9 mouse cellular contexts compared by ENCODE assay signal in genomic region chr11:69421131-69421977, GRCm38 (mm10). TPM values are rescaled to one million over a fixed set of nuclear protein-coding genes. Genes with fewer than 3 reads are reported as not detected.
DNase-seq lines count a peak whose midpoint lies in the region; ATAC-seq and TF ChIP-seq lines count a peak whose summit lies in the region.
"Had no signal": no experiment of that assay in that cellular context is flagged by ENCODE, and none has a peak within 500 bp of the region (broad histone marks: within the 10 kb centered on the region; RNA-seq: fewer than 3 reads in every experiment).

No protein-coding gene starts in this region.

- WGBS in intestine, embryonic 16.5 days = 25% methylated on average over 25 of the region's 25 CpGs
- WGBS in intestine, embryonic 15.5 days = 25% methylated on average over 25 of the region's 25 CpGs
- WGBS in embryonic facial prominence, embryonic 14.5 days = 13% methylated on average over 25 of the region's 25 CpGs
- 24% methylated on average over 25 of the region's 25 CpGs for WGBS in liver, embryonic 14.5 days (ENCODE audit: insufficient replicate concordance)

- TF ChIP-seq EP300 in liver, embryonic 14.5 days (IDR thresholded peaks at IDR 0.05; ENCODE audit: low read depth) = no peak

- H3K4me1 ChIP-seq in intestine, embryonic 16.5 days (ENCODE audit: control insufficient read depth, insufficient read depth, low read length) = peaks cover 20% of the 10 kb centered on the region
- peaks cover 32% of the 10 kb centered on the region for H3K4me1 ChIP-seq in intestine, embryonic 15.5 days (replicated peaks)
- peaks cover 20% of the 10 kb centered on the region; the same call in 1 of the 2 replicates for H3K4me1 ChIP-seq in embryonic facial prominence, embryonic 14.5 days (ENCODE audit: control insufficient read depth, insufficient read depth, low read length)
- H3K4me1 ChIP-seq in liver, embryonic 14.5 days (replicated peaks; ENCODE audit: control insufficient read depth in 2 of 2, insufficient read depth in 2 of 2, low read length in 1 of 2) = peaks cover 25 to 49% of the 10 kb centered on the region in 2 experiments

- no peak overlapping the region for H3K4me2 ChIP-seq in intestine, embryonic 16.5 days (ENCODE audit: low read depth, low read length)
- H3K4me2 ChIP-seq in intestine, embryonic 15.5 days (replicated peaks) = no peak overlapping the region
- H3K4me2 ChIP-seq in embryonic facial prominence, embryonic 14.5 days (ENCODE audit: low read depth, low read length) = peak overlapping the region; percentile 92
- H3K4me2 ChIP-seq in liver, embryonic 14.5 days (ENCODE audit: low read depth) = peak overlapping the region; percentile 80; the same call in 1 of the 2 replicates

- no peaks in the 10 kb centered on the region for H3K9me3 ChIP-seq in intestine, embryonic 16.5 days (ENCODE audit: control insufficient read depth, low read length)
- H3K9me3 ChIP-seq in intestine, embryonic 15.5 days = no peaks in the 10 kb centered on the region
- H3K9me3 ChIP-seq in embryonic facial prominence, embryonic 14.5 days (ENCODE audit: control insufficient read depth, low read length) = no peaks in the 10 kb centered on the region
- no peaks in the 10 kb centered on the region for H3K9me3 ChIP-seq in liver, embryonic 14.5 days (ENCODE audit: control insufficient read depth, low read length)

- DNase-seq in embryo, embryonic 11 days = peak; percentile 42
- no peak for DNase-seq in embryonic facial prominence, embryonic 14.5 days (ENCODE audit: low spot score)
- no peak for DNase-seq in liver, embryonic 14.5 days (ENCODE audit: low read depth in 3 of 3, low spot score in 3 of 3)
- no peak for DNase-seq in thymus, postnatal 10 days (ENCODE audit: low spot score in 2 of 2)
- no peak for DNase-seq in adrenal gland, postnatal 25 days
- no peak for DNase-seq in right cerebral cortex, adult 2 months (ENCODE audit: low spot score in 2 of 2)
- DNase-seq: gastrocnemius, postnatal 14 days had no signal

- TF ChIP-seq CTCF in liver, embryonic 14.5 days (IDR thresholded peaks at IDR 0.05; ENCODE audit: low read depth) = no peak

- no peak overlapping the region for H3K4me3 ChIP-seq in intestine, embryonic 16.5 days (ENCODE audit: low read length)
- H3K4me3 ChIP-seq in intestine, embryonic 15.5 days (replicated peaks) = no peak overlapping the region
- H3K4me3 ChIP-seq in embryonic facial prominence, embryonic 14.5 days (ENCODE audit: low read depth, low read length) = peak overlapping the region; percentile 77; the same call in 1 of the 2 replicates
- no peak overlapping the region for H3K4me3 ChIP-seq in liver, embryonic 14.5 days (ENCODE audit: insufficient read depth in 1 of 2, low read depth in 2 of 2, low read length in 2 of 2)

- H3K36me3 ChIP-seq in intestine, embryonic 16.5 days (ENCODE audit: control insufficient read depth, insufficient read depth, low read length) = no peaks in the 10 kb centered on the region
- H3K36me3 ChIP-seq in intestine, embryonic 15.5 days = no peaks in the 10 kb centered on the region
- H3K36me3 ChIP-seq in embryonic facial prominence, embryonic 14.5 days (ENCODE audit: control insufficient read depth, insufficient read depth, low read length) = no peaks in the 10 kb centered on the region
- no peaks in the 10 kb centered on the region for H3K36me3 ChIP-seq in liver, embryonic 14.5 days (replicated peaks; ENCODE audit: control insufficient read depth, insufficient read depth, low read depth)

- ATAC-seq in intestine, embryonic 16.5 days = no peak
- ATAC-seq in intestine, embryonic 15.5 days = no peak
- no peak for ATAC-seq in embryonic facial prominence, embryonic 14.5 days (ENCODE audit: low read depth)
- no peak for ATAC-seq in liver, embryonic 14.5 days (ENCODE audit: insufficient read depth)

- no peak overlapping the region for H3K27ac ChIP-seq in intestine, embryonic 16.5 days (ENCODE audit: low read length)
- H3K27ac ChIP-seq in intestine, embryonic 15.5 days = no peak overlapping the region
- no peak overlapping the region for H3K27ac ChIP-seq in embryonic facial prominence, embryonic 14.5 days (replicated peaks; ENCODE audit: low read depth, low read length)
- no peak overlapping the region for H3K27ac ChIP-seq in liver, embryonic 14.5 days

- 0 out of 2 replicates have a peak overlapping the region, but pooled peaks have one; percentile 15 for H3K9ac ChIP-seq in intestine, embryonic 16.5 days (ENCODE audit: low read depth, low read length)
- H3K9ac ChIP-seq in intestine, embryonic 15.5 days = no peak overlapping the region
- H3K9ac ChIP-seq in embryonic facial prominence, embryonic 14.5 days (ENCODE audit: low read depth, low read length) = no peak overlapping the region; the same call in 1 of the 2 replicates
- H3K9ac ChIP-seq in liver, embryonic 14.5 days (replicated peaks) = no peak overlapping the region

- peaks cover 6% of the 10 kb centered on the region; the same call in 1 of the 2 replicates for H3K27me3 ChIP-seq in intestine, embryonic 16.5 days (replicated peaks; ENCODE audit: control insufficient read depth, insufficient read depth, low read length)
- peaks cover 14% of the 10 kb centered on the region; the same call in 1 of the 2 replicates for H3K27me3 ChIP-seq in intestine, embryonic 15.5 days (replicated peaks)
- peaks cover 23% of the 10 kb centered on the region for H3K27me3 ChIP-seq in embryonic facial prominence, embryonic 14.5 days (replicated peaks; ENCODE audit: control insufficient read depth, insufficient read depth, low read length)
- H3K27me3 ChIP-seq in liver, embryonic 14.5 days (ENCODE audit: control insufficient read depth, insufficient read depth, low read length) = peaks cover 39% of the 10 kb centered on the region

RNA-seq across cellular contexts. Expression of gene Kdm6b, which starts 7.9 kb away (rescaled TPM):
- polyA plus RNA-seq in intestine, embryonic 16.5 days (2015; fragmentation: Nextera tagmentation; extraction: Ambion mirVana) = 17.6 and 18.8 TPM in 2 replicates
- polyA plus RNA-seq in intestine, embryonic 15.5 days (2015; fragmentation: Nextera tagmentation; extraction: Ambion mirVana) = 23.7 and 24.3 TPM in 2 replicates
- 24.2 and 24.3 TPM in 2 replicates for polyA plus RNA-seq in embryonic facial prominence, embryonic 14.5 days (2014; fragmentation: Nextera tagmentation; extraction: Ambion mirVana)
- 1.1 and 1.4 TPM in 2 replicates for polyA plus RNA-seq in liver, embryonic 14.5 days (2012; rRNA removed)
- polyA plus RNA-seq in liver, embryonic 14.5 days (2014; fragmentation: Nextera tagmentation; extraction: Ambion mirVana) = 2.9 TPM in 2 replicates
- 45.1 and 46.2 TPM in 2 replicates for total RNA-seq in adrenal gland, postnatal 25 days (2021)

RNA-seq across cellular contexts. Expression of gene Tmem88, which starts 23.3 kb away (rescaled TPM):
- polyA plus RNA-seq in intestine, embryonic 16.5 days (2015; fragmentation: Nextera tagmentation; extraction: Ambion mirVana) = 30.8 and 31.0 TPM in 2 replicates
- polyA plus RNA-seq in intestine, embryonic 15.5 days (2015; fragmentation: Nextera tagmentation; extraction: Ambion mirVana) = 30.7 and 32.1 TPM in 2 replicates
- 19.2 and 21.0 TPM in 2 replicates for polyA plus RNA-seq in embryonic facial prominence, embryonic 14.5 days (2014; fragmentation: Nextera tagmentation; extraction: Ambion mirVana)
- 3.7 and 5.3 TPM in 2 replicates for polyA plus RNA-seq in liver, embryonic 14.5 days (2012; rRNA removed)
- 4.6 TPM in 2 replicates for polyA plus RNA-seq in liver, embryonic 14.5 days (2014; fragmentation: Nextera tagmentation; extraction: Ambion mirVana)
- total RNA-seq in adrenal gland, postnatal 25 days (2021) = 13.9 and 16.9 TPM in 2 replicates

RNA-seq across cellular contexts. Expression of gene Cyb5d1, which starts 25.9 kb away (rescaled TPM):
- 22.6 and 24.0 TPM in 2 replicates for polyA plus RNA-seq in intestine, embryonic 16.5 days (2015; fragmentation: Nextera tagmentation; extraction: Ambion mirVana)
- polyA plus RNA-seq in intestine, embryonic 15.5 days (2015; fragmentation: Nextera tagmentation; extraction: Ambion mirVana) = 22.7 and 24.8 TPM in 2 replicates
- polyA plus RNA-seq in embryonic facial prominence, embryonic 14.5 days (2014; fragmentation: Nextera tagmentation; extraction: Ambion mirVana) = 23.8 and 24.2 TPM in 2 replicates
- polyA plus RNA-seq in liver, embryonic 14.5 days (2012; rRNA removed) = 4.8 and 8.3 TPM in 2 replicates
- polyA plus RNA-seq in liver, embryonic 14.5 days (2014; fragmentation: Nextera tagmentation; extraction: Ambion mirVana) = 6.2 and 7.3 TPM in 2 replicates
- total RNA-seq in adrenal gland, postnatal 25 days (2021) = 43.5 and 51.0 TPM in 2 replicates

RNA-seq across cellular contexts. Expression of gene Naa38, which starts 26.1 kb away (rescaled TPM):
- 168 and 170 TPM in 2 replicates for polyA plus RNA-seq in intestine, embryonic 16.5 days (2015; fragmentation: Nextera tagmentation; extraction: Ambion mirVana)
- 154 and 182 TPM in 2 replicates for polyA plus RNA-seq in intestine, embryonic 15.5 days (2015; fragmentation: Nextera tagmentation; extraction: Ambion mirVana)
- polyA plus RNA-seq in embryonic facial prominence, embryonic 14.5 days (2014; fragmentation: Nextera tagmentation; extraction: Ambion mirVana) = 160 and 177 TPM in 2 replicates
- 70.9 and 76.9 TPM in 2 replicates for polyA plus RNA-seq in liver, embryonic 14.5 days (2012; rRNA removed)
- polyA plus RNA-seq in liver, embryonic 14.5 days (2014; fragmentation: Nextera tagmentation; extraction: Ambion mirVana) = 120 and 127 TPM in 2 replicates
- 127 and 149 TPM in 2 replicates for total RNA-seq in adrenal gland, postnatal 25 days (2021)

RNA-seq across cellular contexts. Expression of gene Chd3, which starts 52.1 kb away (rescaled TPM):
- polyA plus RNA-seq in intestine, embryonic 16.5 days (2015; fragmentation: Nextera tagmentation; extraction: Ambion mirVana) = 33.4 and 35.5 TPM in 2 replicates
- 39.9 and 44.1 TPM in 2 replicates for polyA plus RNA-seq in intestine, embryonic 15.5 days (2015; fragmentation: Nextera tagmentation; extraction: Ambion mirVana)
- polyA plus RNA-seq in embryonic facial prominence, embryonic 14.5 days (2014; fragmentation: Nextera tagmentation; extraction: Ambion mirVana) = 68.9 and 73.3 TPM in 2 replicates
- 13.7 and 14.3 TPM in 2 replicates for polyA plus RNA-seq in liver, embryonic 14.5 days (2012; rRNA removed)
- 1.9 and 2.4 TPM in 2 replicates for polyA plus RNA-seq in liver, embryonic 14.5 days (2014; fragmentation: Nextera tagmentation; extraction: Ambion mirVana)
- total RNA-seq in adrenal gland, postnatal 25 days (2021) = 105 and 111 TPM in 2 replicates

Comparison
In these comparisons a context has a peak if more than half of its experiments do, and no peak if none do; other contexts are left out.
1. H3K4me2 ChIP-seq: peak in embryonic facial prominence, embryonic 14.5 days (single experiment) and liver, embryonic 14.5 days (single experiment); none in intestine, embryonic 16.5 days (single experiment) and intestine, embryonic 15.5 days (single experiment).